Mouse (Mus musculus) heart, adult 2 months (tissue): ENCODE data around the gene Helz. TPM values are rescaled to one million over a fixed set of nuclear protein-coding genes. Genes with fewer than 3 reads are reported as not detected.

Experiments used
- DNase-seq, 2 experiments: peaks; one replicate each; pipeline ENCODE4 v3.0.0; 2021
- H3K27ac ChIP-seq: fragments of 200-600 bp; 2 replicates; pipeline ENCODE4 v1.8.1; 2022
- H3K27me3 ChIP-seq: fragments of 200-500 bp; 2 replicates; pipeline ENCODE4 v1.6.1; 2012; ENCODE audit warnings: mild to moderate bottlenecking, low read length, inconsistent platforms, mixed read lengths; ENCODE audit not compliant: control insufficient read depth, insufficient read depth
- H3K36me3 ChIP-seq: fragments of 200-500 bp; 2 replicates; pipeline ENCODE4 v1.6.1; 2012; ENCODE audit warnings: low read length, inconsistent platforms; ENCODE audit not compliant: control insufficient read depth, insufficient read depth
- H3K4me1 ChIP-seq: fragments of 200-500 bp; 2 replicates; pipeline ENCODE4 v1.6.1; 2011; ENCODE audit warnings: low read length; ENCODE audit not compliant: control insufficient read depth, insufficient read depth
- H3K4me3 ChIP-seq: fragments of 200-600 bp; 2 replicates; pipeline ENCODE4 v1.8.1; 2022
- H3K79me2 ChIP-seq: fragments of 200-500 bp; replicated peaks from 2 replicates; pipeline ENCODE4 v1.6.1; 2012; ENCODE audit warnings: mild to moderate bottlenecking, inconsistent platforms, low read length, moderate library complexity, mixed read lengths; ENCODE audit not compliant: control insufficient read depth, insufficient read depth
- H3K9ac ChIP-seq: fragments of 200-500 bp; 2 replicates; pipeline ENCODE4 v1.6.1; 2012; ENCODE audit warnings: low read depth, mild to moderate bottlenecking, control low read depth, inconsistent platforms, low read length, mixed read lengths
- CTCF ChIP-seq: fragments of 200-600 bp; IDR thresholded peaks from 2 replicates; pipeline ENCODE4 v1.8.1; 2022; ENCODE audit warnings: antibody characterized with exemption, mild to moderate bottlenecking, moderate library complexity
- EP300 ChIP-seq: fragments of 200-500 bp; IDR thresholded peaks from 2 replicates; pipeline ENCODE4 v1.6.1; 2011; ENCODE audit warnings: low read depth, low read length, control low read depth; ENCODE audit not compliant: insufficient read depth
- POLR2A ChIP-seq: fragments of 200-500 bp; IDR thresholded peaks from 2 replicates; pipeline ENCODE4 v1.6.1; 2011; ENCODE audit warnings: mild to moderate bottlenecking, low read depth, low read length, control low read depth; ENCODE audit not compliant: insufficient read depth
- WGBS: fragments of 180-500 bp; shearing (Covaris S2); methylation state at CpG from one replicate; pipeline ENCODE4 v1.1.7; 2018; 5-methylcytosine and 5-hydroxymethylcytosine counted together
- intact Hi-C: fragments of 180-260 bp; cut with DNase I; formaldehyde crosslinking; loops from one replicate; pipeline ENCODE4 v1.15.1; 2025
- polyA plus RNA-seq: library from polyadenylated mRNA; depleted of rRNA; stranded (reverse); fragments of >200 nt; gene quantifications from 2 replicates; pipeline ENCODE4 v1.2.3, GENCODE M21; 2012
- total RNA-seq, 2 experiments: library from RNA; stranded (reverse); gene quantifications; 2 replicates each; pipeline ENCODE4 v1.2.3; 2021

Gene Helz
- total and polyA plus RNA-seq, 3 experiments, result 10.8 to 26.4 (median 26.2) TPM

- H3K9ac ChIP-seq, result no peak overlapping the region
- no peak for TF ChIP-seq CTCF
- TF ChIP-seq EP300, result no peak
- no peak for TF ChIP-seq POLR2A
- DNase-seq, result no peak
- no peaks in the 10 kb centered on the region for H3K36me3 ChIP-seq
- 0 out of 2 replicates have a peak, but pooled peaks cover 1% of the 10 kb centered on the region for H3K79me2 ChIP-seq
- H3K27ac ChIP-seq, result no peak overlapping the region
- no peaks in the 10 kb centered on the region for H3K27me3 ChIP-seq
- 95% methylated on average over 4 of the region's 4 CpGs for WGBS
- H3K4me1 ChIP-seq, result no peaks in the 10 kb centered on the region
- intact Hi-C loops, result no loop called here
- no peak overlapping the region for H3K4me3 ChIP-seq
These were observed 107.8 kb downstream of the Helz start for GRCm38 (mm10) chr11:107655538-107655937.

GRCm38 (mm10) chr11:107657117-107657516, 109.4 kb downstream of the Helz start:
- no peak for DNase-seq
- Histone ChIP-seq H3K79me2 (0 out of 2 replicates have a peak, but pooled peaks cover 1% of the 10 kb centered on the region), H3K9ac (no peak overlapping the region), H3K27me3 (no peaks in the 10 kb centered on the region), H3K4me3 (no peak overlapping the region), H3K4me1 (no peaks in the 10 kb centered on the region), H3K27ac (no peak overlapping the region), H3K36me3 (no peaks in the 10 kb centered on the region)
- intact Hi-C loops, result no loop called here
- TF ChIP-seq EP300, result no peak
- no peak for TF ChIP-seq CTCF
- TF ChIP-seq POLR2A, result no peak
- 85% methylated on average over 5 of the region's 5 CpGs for WGBS

GRCm38 (mm10) chr11:107660452-107660851, 112.7 kb downstream of the Helz start:
- intact Hi-C loops, result no loop called here
- 95% methylated on average over 4 of the region's 4 CpGs for WGBS
- Histone ChIP-seq H3K4me1 (no peaks in the 10 kb centered on the region), H3K9ac (no peak overlapping the region), H3K27ac (no peak overlapping the region), H3K79me2 (no peaks in the 10 kb centered on the region), H3K27me3 (no peaks in the 10 kb centered on the region), H3K36me3 (no peaks in the 10 kb centered on the region), H3K4me3 (no peak overlapping the region)
- DNase-seq, result no peak
- TF ChIP-seq POLR2A, result no peak
- no peak for TF ChIP-seq EP300
- no peak for TF ChIP-seq CTCF

- Histone ChIP-seq H3K27me3 (no peaks in the 10 kb centered on the region), H3K9ac (no peak overlapping the region), H3K27ac (no peak overlapping the region), H3K36me3 (no peaks in the 10 kb centered on the region), H3K4me1 (no peaks in the 10 kb centered on the region), H3K4me3 (no peak overlapping the region), H3K79me2 (no peaks in the 10 kb centered on the region)
- WGBS, result 90% methylated on average over 5 of the region's 5 CpGs
- intact Hi-C loops, result no loop called here
- no peak for DNase-seq
- TF ChIP-seq EP300, result no peak
- TF ChIP-seq CTCF, result no peak
- TF ChIP-seq POLR2A, result no peak
These were observed 114.9 kb downstream of the Helz start for GRCm38 (mm10) chr11:107662666-107663065.

- no peaks in the 10 kb centered on the region for H3K79me2 ChIP-seq
- H3K4me1 ChIP-seq, result no peaks in the 10 kb centered on the region
- H3K36me3 ChIP-seq, result no peaks in the 10 kb centered on the region
- no peak for DNase-seq
- no peak overlapping the region for H3K9ac ChIP-seq
- H3K27ac ChIP-seq, result no peak overlapping the region
- 78% methylated on average over 2 of the region's 2 CpGs for WGBS
- H3K4me3 ChIP-seq, result no peak overlapping the region
- intact Hi-C loops, result no loop called here
- no peaks in the 10 kb centered on the region for H3K27me3 ChIP-seq
- TF ChIP-seq CTCF, result no peak
- TF ChIP-seq POLR2A, result no peak
- no peak for TF ChIP-seq EP300
These were observed 119.8 kb downstream of the Helz start for GRCm38 (mm10) chr11:107667542-107667941.

- H3K9ac ChIP-seq, result no peak overlapping the region
- no peak for TF ChIP-seq CTCF
- no peak for TF ChIP-seq EP300
- TF ChIP-seq POLR2A, result no peak
- H3K36me3 ChIP-seq, result no peaks in the 10 kb centered on the region
- no peaks in the 10 kb centered on the region for H3K4me1 ChIP-seq
- no peak overlapping the region for H3K27ac ChIP-seq
- WGBS, result 96% methylated on average over 6 of the region's 6 CpGs
- H3K27me3 ChIP-seq, result no peaks in the 10 kb centered on the region
- no peak for DNase-seq
- intact Hi-C loops, result no loop called here
- no peaks in the 10 kb centered on the region for H3K79me2 ChIP-seq
- no peak overlapping the region for H3K4me3 ChIP-seq
These were observed 120.5 kb downstream of the Helz start for GRCm38 (mm10) chr11:107668223-107668622.
